Mouse (Mus musculus) hindbrain, embryonic 15.5 days (tissue): ENCODE measurements around the gene Kcnj5. TPM values are rescaled to one million over a fixed set of nuclear protein-coding genes. Genes with fewer than 3 reads are reported as not detected.

ENCODE experiments used
- ATAC-seq: fragments of 200-750 bp; cut with Nextera tagmentation; 2 replicates; pipeline ENCODE4 v1.8.0; 2017; ENCODE audit warnings: low read depth, moderate number of reproducible peaks, moderate TSS enrichment; ENCODE audit not compliant: low FRiP score
- H3K27ac ChIP-seq: fragments of 300-500 bp; sonication (generic); replicated peaks from 2 replicates; pipeline ENCODE4 v1.5.1; 2015; ENCODE audit warnings: mild to moderate bottlenecking, inconsistent platforms
- H3K27me3 ChIP-seq: fragments of 300-500 bp; sonication (generic); 2 replicates; pipeline ENCODE4 v1.6.1; 2015; ENCODE audit warnings: control low read depth, inconsistent platforms
- H3K36me3 ChIP-seq: fragments of 300-500 bp; sonication (generic); 2 replicates; pipeline ENCODE4 v1.6.1; 2015; ENCODE audit warnings: control low read depth, inconsistent platforms
- H3K4me1 ChIP-seq: fragments of 300-500 bp; sonication (generic); replicated peaks from 2 replicates; pipeline ENCODE4 v1.6.1; 2015; ENCODE audit warnings: control low read depth, inconsistent platforms
- H3K4me2 ChIP-seq: fragments of 300-500 bp; sonication (generic); 2 replicates; pipeline ENCODE4 v1.6.1; 2015; ENCODE audit warnings: moderate library complexity, mild to moderate bottlenecking, inconsistent platforms
- H3K4me3 ChIP-seq: fragments of 300-500 bp; sonication (generic); 2 replicates; pipeline ENCODE4 v1.5.1; 2015; ENCODE audit warnings: mild to moderate bottlenecking, inconsistent platforms
- H3K9ac ChIP-seq: fragments of 300-500 bp; sonication (generic); 2 replicates; pipeline ENCODE4 v1.6.1; 2015; ENCODE audit warnings: inconsistent platforms
- H3K9me3 ChIP-seq: fragments of 300-500 bp; sonication (generic); 2 replicates; pipeline ENCODE4 v1.6.1; 2016; ENCODE audit warnings: control low read depth, inconsistent platforms
- WGBS: fragments of 180-500 bp; shearing (Covaris S2); methylation state at CpG from one replicate; pipeline ENCODE4 v1.1.7; 2015; 5-methylcytosine and 5-hydroxymethylcytosine counted together
- polyA plus RNA-seq: library from polyadenylated mRNA; unstranded; fragments of >200 nt; fragmentation: Nextera tagmentation; extraction: Ambion mirVana; gene quantifications from 2 replicates; pipeline ENCODE4 v1.2.1, GENCODE M21; 2015

Gene Kcnj5
- 0.52 and 0.77 TPM in 2 replicates for polyA plus RNA-seq

DNA sequence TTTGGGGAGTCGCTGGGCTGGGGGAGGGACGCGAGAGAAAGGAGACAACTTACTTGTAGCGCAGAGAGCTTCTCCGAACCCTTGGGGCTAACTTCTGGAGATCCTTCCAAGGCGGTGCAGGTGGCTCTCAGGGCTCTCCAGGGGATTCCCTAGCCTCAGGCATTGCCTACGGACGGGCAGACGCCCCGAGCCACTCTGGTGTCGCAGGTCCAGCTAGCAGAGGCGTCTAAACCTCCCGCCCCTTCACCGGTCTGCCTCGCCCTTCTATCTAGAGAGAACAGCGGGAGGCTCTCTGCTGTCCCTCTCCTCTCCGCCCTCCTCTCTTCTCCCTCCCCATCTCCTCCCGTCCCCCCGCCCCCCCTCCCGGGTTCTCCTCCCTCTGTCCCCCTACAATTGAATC, at the start of gene Kcnj5:
Kcnj5 (minus strand) TSS at position 300 of the 400 bp plus-strand sequence.
- under 1% methylated on average over 20 of the region's 20 CpGs for WGBS
- H3K27ac ChIP-seq: no peak within 1 kb of the TSS
- H3K9ac ChIP-seq: peak within 1 kb of the TSS; percentile 30; the same call in 1 of the 2 replicates
- H3K27me3 ChIP-seq: peaks cover 41% of the 10 kb centered on the region
- no peaks in the 10 kb centered on the region for H3K36me3 ChIP-seq
- peak within 1 kb of the TSS; percentile 41 for H3K4me3 ChIP-seq
- H3K4me2 ChIP-seq: peak within 1 kb of the TSS; percentile 95
- ATAC-seq: peak; percentile 24; the same call in 1 of the 2 replicates
- H3K4me1 ChIP-seq: peaks cover 19% of the 10 kb centered on the region
- no peaks in the 10 kb centered on the region for H3K9me3 ChIP-seq

DNA sequence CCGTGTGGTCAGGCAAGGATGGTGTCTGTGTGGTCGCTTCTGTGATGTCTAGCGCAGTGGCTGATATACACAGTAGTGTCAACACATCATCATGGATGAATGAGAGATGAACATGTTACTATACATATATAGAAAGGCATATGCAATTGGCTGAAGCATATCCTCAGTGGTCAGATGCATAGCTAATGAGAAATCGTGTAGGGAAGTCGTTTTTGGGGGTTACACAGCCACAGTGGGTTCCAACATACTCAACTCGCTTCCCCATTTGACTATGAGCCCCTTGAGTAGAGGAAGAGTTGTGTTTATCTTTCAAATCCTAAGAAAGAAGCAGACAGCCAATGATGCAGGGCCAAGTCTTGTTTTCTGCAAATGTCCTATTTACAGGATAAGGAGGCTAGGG, 48.6 kb upstream of the Kcnj5 start:
- H3K9ac ChIP-seq: no peak overlapping the region
- no peak overlapping the region for H3K27ac ChIP-seq
- no peak for ATAC-seq
- 90% methylated on average over 6 of the region's 6 CpGs for WGBS
- H3K27me3 ChIP-seq: no peaks in the 10 kb centered on the region
- no peak overlapping the region for H3K4me2 ChIP-seq
- no peaks in the 10 kb centered on the region for H3K36me3 ChIP-seq
- H3K4me1 ChIP-seq: no peaks in the 10 kb centered on the region
- no peak overlapping the region for H3K4me3 ChIP-seq
- H3K9me3 ChIP-seq: no peaks in the 10 kb centered on the region

DNA sequence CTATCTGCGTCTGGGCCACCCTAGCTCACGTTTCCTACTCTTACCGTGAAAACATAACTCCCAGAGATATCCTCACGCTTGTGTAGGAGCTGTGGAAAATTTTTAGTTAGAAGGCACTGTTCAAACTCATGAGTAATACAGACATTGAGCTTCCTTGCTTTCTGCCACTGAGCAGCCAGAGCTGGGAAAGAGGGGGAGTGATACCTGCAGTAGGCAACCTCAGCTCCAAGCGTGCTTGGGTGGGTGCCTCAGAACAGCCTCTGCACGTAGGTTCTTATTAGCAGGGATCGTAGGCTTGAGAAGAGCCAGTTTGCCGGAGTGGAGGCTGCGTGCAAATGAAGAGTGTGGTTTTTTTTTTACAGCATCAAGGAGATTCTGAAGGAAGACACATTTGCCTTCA, 47.6 kb upstream of the Kcnj5 start:
- no peak overlapping the region for H3K4me3 ChIP-seq
- no peaks in the 10 kb centered on the region for H3K27me3 ChIP-seq
- H3K4me1 ChIP-seq: no peaks in the 10 kb centered on the region
- H3K9ac ChIP-seq: no peak overlapping the region
- 88% methylated on average over 9 of the region's 9 CpGs for WGBS
- no peaks in the 10 kb centered on the region for H3K9me3 ChIP-seq
- ATAC-seq: no peak
- H3K4me2 ChIP-seq: no peak overlapping the region
- H3K36me3 ChIP-seq: no peaks in the 10 kb centered on the region
- H3K27ac ChIP-seq: no peak overlapping the region

DNA sequence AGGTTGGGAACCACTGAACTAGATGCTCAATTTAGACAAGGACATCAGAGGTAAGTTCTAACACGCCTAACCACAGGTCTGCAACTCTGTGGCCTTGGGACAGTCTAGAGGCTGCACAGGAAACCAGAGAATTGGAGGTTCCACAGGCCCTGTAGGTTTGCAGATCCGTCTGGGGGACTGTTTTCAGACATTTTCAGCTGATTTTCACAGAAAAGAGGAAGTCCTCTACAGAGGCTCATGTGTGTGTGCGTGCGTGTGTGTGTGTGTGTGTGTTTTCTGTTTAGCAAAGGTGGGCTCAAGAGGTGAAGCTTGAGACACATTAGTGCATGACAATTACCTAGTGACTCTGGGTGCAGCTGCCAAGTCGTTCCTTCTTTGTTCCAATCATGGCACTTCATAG, 46.9 kb upstream of the Kcnj5 start:
- Histone ChIP-seq H3K36me3 (no peaks in the 10 kb centered on the region), H3K4me3 (no peak overlapping the region), H3K9me3 (no peaks in the 10 kb centered on the region), H3K27me3 (no peaks in the 10 kb centered on the region), H3K4me2 (no peak overlapping the region), H3K27ac (no peak overlapping the region), H3K9ac (no peak overlapping the region), H3K4me1 (no peaks in the 10 kb centered on the region)
- WGBS: 81% methylated on average over 5 of the region's 5 CpGs
- no peak for ATAC-seq

DNA sequence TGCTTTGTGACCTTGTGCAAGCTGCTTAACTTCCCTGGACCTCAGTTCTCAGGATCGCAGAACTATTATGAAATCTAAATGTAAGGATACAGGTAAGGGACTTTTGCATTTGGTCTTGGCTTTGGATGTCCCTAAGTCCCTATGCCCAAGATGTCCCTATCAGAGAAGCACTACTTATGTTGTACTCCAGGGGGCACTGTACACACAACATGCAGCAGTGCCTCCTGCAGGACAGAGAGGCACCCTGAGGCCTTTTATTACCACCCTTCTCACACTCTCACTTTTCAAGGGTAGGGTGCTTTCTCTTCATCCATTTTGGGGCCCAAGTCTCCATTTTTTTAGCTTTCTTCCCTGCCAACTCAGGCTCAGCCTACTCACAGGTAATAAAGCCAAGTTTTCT, 44.0 kb upstream of the Kcnj5 start:
- Histone ChIP-seq H3K4me2 (no peak overlapping the region), H3K36me3 (no peaks in the 10 kb centered on the region), H3K27me3 (no peaks in the 10 kb centered on the region), H3K9me3 (no peaks in the 10 kb centered on the region), H3K27ac (no peak overlapping the region), H3K4me1 (no peaks in the 10 kb centered on the region), H3K9ac (no peak overlapping the region), H3K4me3 (no peak overlapping the region)
- 94% methylated on average over 1 of the region's 1 CpGs for WGBS
- ATAC-seq: no peak

DNA sequence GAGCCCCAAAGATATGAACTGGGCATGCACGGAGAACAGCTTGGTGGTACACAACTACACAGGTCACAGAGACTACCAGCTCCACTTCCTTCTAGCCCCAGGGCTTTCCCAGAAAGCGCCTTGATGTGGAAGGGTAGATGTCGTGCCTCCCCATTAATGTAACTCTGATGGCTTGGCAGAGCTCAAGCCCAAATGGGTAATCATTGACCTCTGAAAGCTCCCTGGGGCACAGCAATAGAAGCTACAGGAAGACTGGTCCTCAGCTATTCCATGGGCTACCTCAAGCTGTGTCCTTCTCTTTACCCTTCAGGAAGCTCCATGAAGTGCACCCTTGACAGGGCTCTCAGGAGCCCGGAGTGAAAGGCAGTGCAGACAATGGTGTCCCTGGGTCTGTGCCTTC, 40.8 kb upstream of the Kcnj5 start:
- Histone ChIP-seq H3K27ac (no peak overlapping the region), H3K36me3 (no peaks in the 10 kb centered on the region), H3K27me3 (no peaks in the 10 kb centered on the region), H3K4me2 (no peak overlapping the region), H3K4me3 (no peak overlapping the region), H3K4me1 (no peaks in the 10 kb centered on the region), H3K9me3 (no peaks in the 10 kb centered on the region), H3K9ac (no peak overlapping the region)
- 72% methylated on average over 4 of the region's 4 CpGs for WGBS
- ATAC-seq: no peak

DNA sequence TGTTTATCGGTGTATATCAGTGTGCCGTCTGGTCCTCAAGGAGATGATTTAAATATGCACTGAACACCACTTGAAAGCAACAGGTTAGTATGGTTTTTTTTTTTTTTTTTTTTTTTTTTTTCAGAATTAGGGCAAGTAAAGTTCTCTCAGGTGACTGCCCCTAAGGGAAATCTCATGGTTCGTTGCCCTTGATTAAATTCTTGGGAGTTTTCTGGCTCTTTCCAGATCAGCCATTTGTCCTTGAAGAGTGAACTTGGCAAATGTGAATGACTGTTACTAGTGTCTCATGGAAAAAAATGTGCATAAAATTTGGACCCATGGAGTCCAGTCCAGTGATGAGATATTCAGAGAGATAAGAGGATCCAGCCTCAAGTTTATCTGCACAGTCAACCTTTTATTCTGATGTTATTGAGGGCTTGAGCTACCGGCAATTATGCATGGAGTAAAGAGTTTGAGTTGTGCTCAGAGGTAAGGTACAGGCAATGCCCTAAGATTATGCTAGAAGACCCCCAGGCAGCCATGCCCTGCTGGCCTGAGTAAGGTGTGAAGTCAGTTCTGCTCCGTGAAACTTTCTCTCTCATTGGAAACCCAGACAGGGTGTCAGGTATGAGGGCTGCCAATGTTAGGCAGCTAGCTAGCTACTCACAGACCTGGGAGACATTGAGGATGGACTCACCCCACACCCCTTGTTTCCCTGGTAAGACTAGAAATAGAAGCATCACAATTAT, 32.9 kb upstream of the Kcnj5 start:
- Histone ChIP-seq H3K4me3 (no peak overlapping the region), H3K27me3 (no peaks in the 10 kb centered on the region), H3K27ac (no peak overlapping the region), H3K36me3 (no peaks in the 10 kb centered on the region), H3K4me1 (no peaks in the 10 kb centered on the region), H3K9me3 (no peaks in the 10 kb centered on the region), H3K4me2 (no peak overlapping the region), H3K9ac (no peak overlapping the region)
- ATAC-seq: no peak
- 87% methylated on average over 5 of the region's 5 CpGs for WGBS

DNA sequence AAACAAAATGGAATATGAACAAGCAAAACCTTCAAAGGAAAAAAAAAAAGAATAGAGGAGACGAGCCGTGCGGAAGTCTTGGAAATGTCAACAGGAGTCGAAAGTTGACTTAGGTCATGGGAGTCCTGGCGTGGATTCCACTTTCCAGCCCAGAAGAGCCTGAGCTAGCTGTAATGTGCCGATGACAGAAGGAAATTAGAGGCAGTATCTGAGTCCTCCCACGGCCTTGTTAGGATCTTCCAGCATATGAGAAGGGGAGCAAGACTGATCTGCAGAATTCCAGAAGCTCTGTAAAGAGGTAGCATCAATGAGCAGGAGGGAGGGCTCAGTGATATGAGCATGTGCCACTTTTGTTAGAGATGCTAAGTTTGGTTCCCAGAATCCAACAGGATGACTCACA, 31.9 kb upstream of the Kcnj5 start:
- no peaks in the 10 kb centered on the region for H3K36me3 ChIP-seq
- H3K9ac ChIP-seq: no peak overlapping the region
- no peaks in the 10 kb centered on the region for H3K4me1 ChIP-seq
- no peaks in the 10 kb centered on the region for H3K27me3 ChIP-seq
- no peak overlapping the region for H3K4me2 ChIP-seq
- WGBS: 80% methylated on average over 7 of the region's 7 CpGs
- ATAC-seq: no peak
- H3K27ac ChIP-seq: no peak overlapping the region
- H3K9me3 ChIP-seq: no peaks in the 10 kb centered on the region
- no peak overlapping the region for H3K4me3 ChIP-seq

DNA sequence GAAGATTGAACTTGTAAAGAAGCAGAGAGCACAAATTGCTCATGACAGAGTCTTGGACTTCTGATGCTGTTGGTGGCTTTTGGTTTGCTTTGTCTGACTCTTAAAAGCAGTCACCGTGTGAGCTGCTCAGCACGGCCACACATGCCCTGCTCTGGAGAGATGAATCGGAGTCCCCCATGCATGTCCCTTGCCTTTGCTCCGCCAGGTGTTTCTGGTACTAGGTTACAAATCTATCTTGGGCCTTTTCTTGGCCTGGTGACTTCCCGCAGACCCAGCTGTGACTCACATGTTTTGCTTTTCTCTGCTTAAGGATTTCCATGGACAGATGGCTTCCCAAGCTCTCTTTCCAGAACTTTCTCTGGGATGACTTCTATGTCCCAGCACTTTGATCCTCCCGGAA, 29.5 kb upstream of the Kcnj5 start:
- no peak overlapping the region for H3K9ac ChIP-seq
- no peak for ATAC-seq

DNA sequence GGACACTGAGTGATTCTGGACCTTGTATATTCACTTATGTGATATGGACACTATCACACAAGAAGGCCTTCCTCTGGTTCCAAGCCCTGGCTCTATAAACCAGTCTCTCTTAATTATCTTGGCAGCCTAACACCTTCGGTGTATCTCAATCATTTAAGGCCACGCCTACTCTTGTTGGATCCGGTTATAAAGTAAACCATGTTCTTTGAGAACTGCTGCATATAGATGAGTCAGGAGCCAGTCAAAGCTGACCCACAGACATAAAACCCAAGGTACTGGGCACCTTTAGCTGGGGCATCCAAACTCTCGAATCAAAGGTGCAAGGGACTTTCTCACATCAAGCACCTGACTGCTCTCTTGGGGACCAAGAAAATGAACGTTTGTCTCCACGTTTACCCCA, 28.1 kb upstream of the Kcnj5 start, which contains the start of gene Kcnj1:
Kcnj1 (plus strand) TSS at position 292 of the 400 bp plus-strand sequence.
- Histone ChIP-seq H3K9ac (no peak within 1 kb of the TSS), H3K27me3 (no peaks in the 10 kb centered on the region), H3K27ac (no peak within 1 kb of the TSS), H3K36me3 (no peaks in the 10 kb centered on the region), H3K4me1 (peaks cover 5% of the 10 kb centered on the region; the same call in 1 of the 2 replicates), H3K4me3 (no peak within 1 kb of the TSS), H3K9me3 (no peaks in the 10 kb centered on the region), H3K4me2 (no peak within 1 kb of the TSS)
- WGBS: 91% methylated on average over 6 of the region's 6 CpGs
- no peak for ATAC-seq

More for the DNA sequence above, 29.5 kb upstream of the Kcnj5 start:
- H3K9me3 ChIP-seq: no peaks in the 10 kb centered on the region
- H3K4me1 ChIP-seq: peaks cover 4% of the 10 kb centered on the region; the same call in 1 of the 2 replicates
- no peaks in the 10 kb centered on the region for H3K36me3 ChIP-seq
- 92% methylated on average over 6 of the region's 6 CpGs for WGBS
- H3K4me3 ChIP-seq: no peak overlapping the region
- no peak overlapping the region for H3K4me2 ChIP-seq
- no peaks in the 10 kb centered on the region for H3K27me3 ChIP-seq
- H3K27ac ChIP-seq: no peak overlapping the region

DNA sequence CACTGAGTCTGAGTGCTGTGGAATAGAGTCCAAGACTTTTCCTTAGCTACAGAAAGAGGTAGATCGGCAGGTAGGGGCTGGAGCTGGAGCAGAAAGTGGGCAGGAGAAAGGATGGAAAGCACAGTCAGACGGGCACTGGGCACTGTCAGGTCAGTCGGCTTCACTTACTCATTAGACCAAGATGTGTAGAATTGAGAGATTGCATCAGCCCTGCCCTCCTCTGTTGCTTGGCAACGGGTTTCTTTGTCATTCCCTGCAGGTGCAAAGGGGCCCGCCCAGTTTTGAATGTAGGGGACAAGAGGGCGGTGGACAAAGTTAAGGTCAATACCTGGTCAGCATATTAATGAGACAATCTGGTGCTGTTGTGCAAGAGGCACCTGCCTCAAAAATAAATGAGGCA, 25.2 kb upstream of the Kcnj5 start:
- Histone ChIP-seq H3K9ac (no peak overlapping the region), H3K4me3 (no peak overlapping the region), H3K27ac (no peak overlapping the region), H3K9me3 (no peaks in the 10 kb centered on the region), H3K36me3 (no peaks in the 10 kb centered on the region), H3K27me3 (no peaks in the 10 kb centered on the region), H3K4me2 (no peak overlapping the region), H3K4me1 (peaks cover 5% of the 10 kb centered on the region; the same call in 1 of the 2 replicates)
- WGBS: 29% methylated on average over 6 of the region's 6 CpGs
- ATAC-seq: no peak

DNA sequence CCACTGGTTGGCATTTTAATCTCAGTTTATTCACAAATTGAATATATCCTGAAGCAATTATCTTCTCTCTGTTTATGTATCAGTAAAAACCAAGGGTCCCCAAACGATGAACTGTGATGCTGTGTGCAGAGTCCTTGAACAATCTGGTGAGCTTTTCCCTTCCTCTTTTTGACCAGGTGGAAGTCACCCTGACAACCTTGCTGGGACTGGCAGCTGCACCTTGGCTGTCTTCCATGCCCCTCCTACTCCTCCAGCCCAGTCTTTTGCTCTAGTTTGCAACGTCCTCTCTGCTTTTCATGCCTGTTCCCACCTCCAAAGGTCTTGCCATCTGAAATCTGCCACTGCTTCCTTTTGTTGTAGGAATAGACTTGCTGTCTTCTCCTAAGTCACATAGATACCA, 24.7 kb upstream of the Kcnj5 start:
- Histone ChIP-seq H3K27me3 (no peaks in the 10 kb centered on the region), H3K27ac (no peak overlapping the region), H3K4me2 (no peak overlapping the region), H3K9ac (no peak overlapping the region), H3K4me1 (peaks cover 5% of the 10 kb centered on the region; the same call in 1 of the 2 replicates), H3K9me3 (no peaks in the 10 kb centered on the region), H3K36me3 (no peaks in the 10 kb centered on the region), H3K4me3 (no peak overlapping the region)
- 28% methylated on average over 2 of the region's 2 CpGs for WGBS
- ATAC-seq: no peak

DNA sequence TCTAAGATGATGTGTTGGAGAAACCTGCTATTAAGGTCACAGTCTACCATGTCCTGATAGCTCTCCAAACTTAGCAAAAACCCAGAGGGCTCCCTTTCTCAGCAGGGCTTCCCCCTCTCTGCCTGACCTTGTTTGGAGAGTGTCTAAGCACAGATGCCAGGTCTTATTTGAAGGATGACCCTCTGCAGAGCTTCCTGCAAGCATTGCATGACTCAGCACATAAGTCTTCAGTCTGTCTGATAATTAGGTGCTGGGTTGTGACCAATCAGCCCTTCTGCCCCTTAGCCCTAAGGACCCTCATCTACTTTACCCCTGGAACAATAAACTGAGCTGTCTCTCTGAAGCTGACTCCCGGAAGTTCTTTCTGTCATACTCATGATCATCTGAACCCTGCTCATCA, 16.6 kb upstream of the Kcnj5 start:
- H3K9me3 ChIP-seq: no peaks in the 10 kb centered on the region
- H3K4me2 ChIP-seq: no peak overlapping the region
- no peak overlapping the region for H3K27ac ChIP-seq
- H3K9ac ChIP-seq: no peak overlapping the region
- no peak for ATAC-seq
- H3K4me1 ChIP-seq: no peaks in the 10 kb centered on the region
- 95% methylated on average over 1 of the region's 1 CpGs for WGBS
- no peaks in the 10 kb centered on the region for H3K36me3 ChIP-seq
- H3K27me3 ChIP-seq: no peaks in the 10 kb centered on the region
- H3K4me3 ChIP-seq: no peak overlapping the region
